Mouse (Mus musculus): ENCODE results near the gene Mrps35. TPM values are rescaled to one million over a fixed set of nuclear protein-coding genes. Genes with fewer than 3 reads are reported as not detected.

The Mrps35 gene
- polyA plus RNA-seq, 1 experiment from 2014 or later: 121 TPM

GRCm38 (mm10) chr6:147064944-147065261, 22.3 kb downstream of the Mrps35 start:
- no peaks in the 10 kb centered on the region for H3K4me1 ChIP-seq (ENCODE audit: insufficient read depth)
- no peak overlapping the region for H3K9ac ChIP-seq
- peaks cover 64% of the 10 kb centered on the region for H3K36me3 ChIP-seq (ENCODE audit: insufficient read depth)
- no peak overlapping the region for H3K4me2 ChIP-seq
- DNase-seq: no peak
- H3K27me3 ChIP-seq (ENCODE audit: insufficient read depth, low read length): no peaks in the 10 kb centered on the region
- ATAC-seq (ENCODE audit: insufficient read depth): no peak
- 90% methylated on average over 6 of the region's 6 CpGs for WGBS
- H3K9me3 ChIP-seq (ENCODE audit: low read depth, low read length): no peaks in the 10 kb centered on the region
- no peak overlapping the region for H3K4me3 ChIP-seq (ENCODE audit: low read depth, low read length)
- no peak overlapping the region for H3K27ac ChIP-seq (ENCODE audit: low read depth)
- TF ChIP-seq CTCF (IDR thresholded peaks at IDR 0.05; ENCODE audit: low read depth): no peak

DNA sequence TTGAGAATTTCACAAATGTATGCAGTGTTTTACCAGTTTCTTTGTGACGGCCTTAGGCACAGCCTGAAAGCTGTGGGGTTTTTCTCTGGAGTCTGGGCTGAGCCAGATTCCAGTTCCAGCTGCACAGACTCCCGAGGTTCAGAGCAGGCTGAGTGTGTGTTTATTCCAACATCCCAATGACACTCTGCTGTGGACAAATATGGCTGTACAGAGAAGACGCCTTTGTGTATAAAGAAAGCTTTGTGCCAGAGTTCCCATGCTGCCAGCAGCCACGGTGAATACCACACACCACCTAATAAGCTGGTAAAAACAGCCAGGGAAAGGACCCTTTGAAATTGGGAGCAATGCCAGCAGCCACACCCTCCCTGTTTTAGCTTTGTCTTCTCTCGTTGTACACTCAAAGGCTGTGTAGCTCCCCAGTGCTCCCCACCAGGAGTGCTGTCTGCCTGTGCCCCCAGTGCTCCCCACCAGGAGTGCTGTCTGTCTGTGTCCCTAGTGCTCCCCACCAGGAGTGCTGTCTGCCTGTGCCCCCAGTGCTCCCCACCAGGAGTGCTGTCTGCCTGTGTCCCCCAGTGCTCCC, 33.3 kb downstream of the Mrps35 start:
- Histone ChIP-seq H3K27ac (ENCODE audit: low read depth) (peak overlapping the region; percentile 81), H3K36me3 (ENCODE audit: insufficient read depth) (peaks cover 21% of the 10 kb centered on the region), H3K27me3 (ENCODE audit: insufficient read depth, low read length) (no peaks in the 10 kb centered on the region), H3K9ac (no peak overlapping the region), H3K4me2 (no peak overlapping the region), H3K4me1 (ENCODE audit: insufficient read depth) (no peaks in the 10 kb centered on the region), H3K9me3 (ENCODE audit: low read depth, low read length) (no peaks in the 10 kb centered on the region), H3K4me3 (ENCODE audit: low read depth, low read length) (no peak overlapping the region)
- WGBS: 34% methylated on average over 5 of the region's 5 CpGs
- peak; percentile 34 for TF ChIP-seq CTCF (IDR thresholded peaks at IDR 0.05; ENCODE audit: low read depth)
- peak; percentile 95 for ATAC-seq (ENCODE audit: insufficient read depth)
- DNase-seq: peak; percentile 78

DNA sequence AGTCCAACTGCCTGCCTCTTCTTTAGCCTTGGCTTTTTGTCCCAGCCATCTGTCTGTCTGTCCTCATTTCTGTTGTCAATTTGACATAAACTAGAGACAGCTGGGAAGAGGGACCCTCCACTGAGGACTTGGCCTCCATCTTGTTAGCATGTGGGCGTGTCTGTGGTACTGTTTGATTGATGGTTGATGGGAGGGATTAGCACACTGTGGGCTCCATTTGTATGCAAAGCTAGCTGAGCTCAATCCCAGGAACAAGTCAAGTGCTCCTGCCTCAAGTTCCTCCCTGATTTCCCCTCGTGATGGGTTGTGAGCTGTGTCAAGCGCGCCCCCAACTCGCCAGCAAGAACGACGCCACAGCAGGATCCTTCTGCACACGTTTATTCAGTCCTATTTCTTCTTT, 34.3 kb downstream of the Mrps35 start:
- Histone ChIP-seq H3K36me3 (ENCODE audit: insufficient read depth) (peaks cover 11% of the 10 kb centered on the region), H3K4me1 (ENCODE audit: insufficient read depth) (no peaks in the 10 kb centered on the region), H3K27ac (ENCODE audit: low read depth) (no peak overlapping the region; the same call in 1 of the 2 replicates), H3K4me2 (no peak overlapping the region), H3K9ac (no peak overlapping the region), H3K27me3 (ENCODE audit: insufficient read depth, low read length) (no peaks in the 10 kb centered on the region), H3K9me3 (ENCODE audit: low read depth, low read length) (no peaks in the 10 kb centered on the region), H3K4me3 (ENCODE audit: low read depth, low read length) (no peak overlapping the region)
- no peak for TF ChIP-seq CTCF (IDR thresholded peaks at IDR 0.05; ENCODE audit: low read depth)
- no peak for DNase-seq
- ATAC-seq (ENCODE audit: insufficient read depth): no peak
- 74% methylated on average over 8 of the region's 8 CpGs for WGBS

DNA sequence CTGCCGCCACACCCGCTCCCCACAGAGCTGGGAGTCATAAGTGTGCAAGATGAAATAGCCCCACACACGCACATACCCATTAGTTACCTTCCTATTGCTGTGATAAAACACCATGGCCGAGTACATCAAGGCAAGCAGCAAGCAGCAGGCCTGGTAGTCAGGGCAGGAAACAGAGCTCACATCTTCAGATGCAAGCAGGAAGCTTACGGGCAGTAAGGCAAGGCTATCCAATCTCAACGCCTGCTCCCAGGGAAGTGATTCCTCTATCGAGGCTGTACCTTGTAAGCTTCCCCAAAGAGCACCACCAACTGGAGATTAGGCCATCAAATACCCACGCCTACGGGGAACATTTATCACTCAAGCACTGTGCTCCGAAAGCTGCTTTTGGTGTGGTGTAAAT, 37.4 kb downstream of the Mrps35 start:
- Histone ChIP-seq H3K27ac (ENCODE audit: low read depth) (no peak overlapping the region), H3K4me2 (no peak overlapping the region), H3K4me3 (ENCODE audit: low read depth, low read length) (no peak overlapping the region), H3K9ac (no peak overlapping the region), H3K9me3 (ENCODE audit: low read depth, low read length) (no peaks in the 10 kb centered on the region), H3K36me3 (ENCODE audit: insufficient read depth) (no peaks in the 10 kb centered on the region), H3K4me1 (ENCODE audit: insufficient read depth) (no peaks in the 10 kb centered on the region), H3K27me3 (ENCODE audit: insufficient read depth, low read length) (no peaks in the 10 kb centered on the region)
- TF ChIP-seq CTCF (IDR thresholded peaks at IDR 0.05; ENCODE audit: low read depth): no peak
- DNase-seq: no peak
- 88% methylated on average over 10 of the region's 10 CpGs for WGBS
- no peak for ATAC-seq (ENCODE audit: insufficient read depth)

GRCm38 (mm10) chr6:147085398-147086040, 43.0 kb downstream of the Mrps35 start:
- DNase-seq (no peak), ATAC-seq (ENCODE audit: insufficient read depth) (no peak)
- TF ChIP-seq CTCF (IDR thresholded peaks at IDR 0.05; ENCODE audit: low read depth): no peak
- WGBS: 50% methylated on average over 7 of the region's 7 CpGs
- Histone ChIP-seq H3K27me3 (ENCODE audit: insufficient read depth, low read length) (no peaks in the 10 kb centered on the region), H3K9ac (no peak overlapping the region), H3K36me3 (ENCODE audit: insufficient read depth) (no peaks in the 10 kb centered on the region), H3K4me2 (peak overlapping the region; percentile 57; the same call in 1 of the 2 replicates), H3K27ac (ENCODE audit: low read depth) (no peak overlapping the region), H3K4me1 (ENCODE audit: insufficient read depth) (no peaks in the 10 kb centered on the region), H3K9me3 (ENCODE audit: low read depth, low read length) (no peaks in the 10 kb centered on the region), H3K4me3 (ENCODE audit: low read depth, low read length) (no peak overlapping the region)

GRCm38 (mm10) chr6:147086594-147087225, 44.1 kb downstream of the Mrps35 start, which contains the start of gene Mansc4:
Gene Mansc4 (minus strand): TSS chr6:147087032.
- ATAC-seq (ENCODE audit: insufficient read depth) (peak; percentile 69), DNase-seq (peak; percentile 88)
- 3% methylated on average over 20 of the region's 20 CpGs for WGBS
- peak within 1 kb of the TSS; percentile 25 for H3K4me3 ChIP-seq (ENCODE audit: low read depth, low read length)
- H3K9me3 ChIP-seq (ENCODE audit: low read depth, low read length): no peaks in the 10 kb centered on the region
- peak within 1 kb of the TSS; percentile 57 for H3K4me2 ChIP-seq
- peak within 1 kb of the TSS; percentile 77 for H3K27ac ChIP-seq (ENCODE audit: low read depth)
- TF ChIP-seq CTCF (IDR thresholded peaks at IDR 0.05; ENCODE audit: low read depth): no peak
- H3K27me3 ChIP-seq (ENCODE audit: insufficient read depth, low read length): no peaks in the 10 kb centered on the region
- H3K9ac ChIP-seq: peak within 1 kb of the TSS; percentile 44
- no peaks in the 10 kb centered on the region for H3K36me3 ChIP-seq (ENCODE audit: insufficient read depth)
- H3K4me1 ChIP-seq (ENCODE audit: insufficient read depth): no peaks in the 10 kb centered on the region

- DNase-seq: no peak
- TF ChIP-seq CTCF (IDR thresholded peaks at IDR 0.05; ENCODE audit: low read depth): no peak
- no peak overlapping the region for H3K4me3 ChIP-seq (ENCODE audit: low read depth, low read length)
These were observed 45.2 kb downstream of the Mrps35 start for GRCm38 (mm10) chr6:147087736-147088135.

More at GRCm38 (mm10) chr6:147087736-147088135, 45.2 kb downstream of the Mrps35 start:
- Histone ChIP-seq H3K27ac (ENCODE audit: low read depth) (no peak overlapping the region), H3K27me3 (ENCODE audit: insufficient read depth, low read length) (no peaks in the 10 kb centered on the region), H3K9me3 (ENCODE audit: low read depth, low read length) (no peaks in the 10 kb centered on the region), H3K4me2 (no peak overlapping the region), H3K9ac (no peak overlapping the region), H3K4me1 (ENCODE audit: insufficient read depth) (no peaks in the 10 kb centered on the region), H3K36me3 (ENCODE audit: insufficient read depth) (no peaks in the 10 kb centered on the region)
- WGBS: 38% methylated on average over 7 of the region's 7 CpGs
- no peak for ATAC-seq (ENCODE audit: insufficient read depth)
